Mouse (Mus musculus) leukemia stem cell, adult 10-12 weeks (primary cell): Measurements from ENCODE around the gene Tgm1. TPM values are rescaled to one million over a fixed set of nuclear protein-coding genes. Genes with fewer than 3 reads are reported as not detected.

ENCODE experiments used
- polyA plus RNA-seq: library from polyadenylated mRNA; stranded (reverse); fragments of >175 nt; gene quantifications from 2 replicates; pipeline ENCODE4 v1.2.3, GENCODE M21; 2012; ENCODE audit warnings: low replicate concordance

The Tgm1 gene
- 4.5 and 11.0 TPM in 2 replicates for polyA plus RNA-seq

GRCm38 (mm10) chr14:55713729-55714122, at the start of gene Tgm1:
TSS of gene Tgm1 (minus strand) at chr14:55713926.

GRCm38 (mm10) chr14:55761163-55761562, 47.4 kb upstream of the Tgm1 start, which contains the start of gene Ltb4r2:
TSS of gene Ltb4r2 (plus strand) at chr14:55761428.

GRCm38 (mm10) chr14:55758363-55758784, 44.6 kb upstream of the Tgm1 start, which contains the start of gene Cideb:
TSS of gene Cideb (minus strand) at chr14:55758458.

GRCm38 (mm10) chr14:55745180-55745860, 31.6 kb upstream of the Tgm1 start, which contains the start of the genes Dhrs1 and Nop9:
TSS of gene Dhrs1 (minus strand) at chr14:55745690.
TSS of gene Nop9 (plus strand) at chr14:55745693.

GRCm38 (mm10) chr14:55721700-55722437, 8.1 kb upstream of the Tgm1 start, which contains the start of gene Rabggta:
TSS of gene Rabggta (minus strand) at chr14:55722263.

GRCm38 (mm10) chr14:55681160-55682117, 32.3 kb downstream of the Tgm1 start, which contains the start of gene Tinf2:
TSS of gene Tinf2 (minus strand) at chr14:55681820.

GRCm38 (mm10) chr14:55671833-55672740, 41.6 kb downstream of the Tgm1 start, which contains the start of the genes Gmpr2 and Nedd8:
TSS of gene Gmpr2 (plus strand) at chr14:55671941.
TSS of gene Nedd8 (minus strand) at chr14:55672124.

GRCm38 (mm10) chr14:55659960-55660573, 53.7 kb downstream of the Tgm1 start, which contains the start of gene Mdp1:
TSS of gene Mdp1 (minus strand) at chr14:55660508.

Other genes starting within 250 kb of the Tgm1 start
- gene Dhrs4, start 235.2 kb downstream of the Tgm1 start, polyA plus RNA-seq, result 56.4 and 85.0 TPM in 2 replicates
- 6.0 and 15.4 TPM in 2 replicates for gene Carmil3, start 223.3 kb downstream of the Tgm1 start, polyA plus RNA-seq
- gene Cpne6, start 203.5 kb downstream of the Tgm1 start, polyA plus RNA-seq, result not detected in 2 replicates
- gene Nrl, start 188.9 kb downstream of the Tgm1 start, polyA plus RNA-seq, result 0.41 and 0.62 TPM in 2 replicates
- gene Pck2, start 173.7 kb downstream of the Tgm1 start, polyA plus RNA-seq, result 116 and 171 TPM in 2 replicates
- 26.0 and 50.2 TPM in 2 replicates for gene Dcaf11, start 153.9 kb downstream of the Tgm1 start, polyA plus RNA-seq
- gene A730061H03Rik, start 153.5 kb downstream of the Tgm1 start, polyA plus RNA-seq, result 0.97 and 1.7 TPM in 2 replicates
- not detected in 2 replicates for gene Fitm1, start 138.3 kb downstream of the Tgm1 start, polyA plus RNA-seq
- gene Psme1, start 135.8 kb downstream of the Tgm1 start, polyA plus RNA-seq, result 69.7 and 113 TPM in 2 replicates
- gene Emc9, start 128.6 kb downstream of the Tgm1 start, polyA plus RNA-seq, result 25.0 and 35.4 TPM in 2 replicates
- 21.1 and 39.3 TPM in 2 replicates for gene Psme2, start 122.8 kb downstream of the Tgm1 start, polyA plus RNA-seq
- gene Rnf31, start 122.2 kb downstream of the Tgm1 start, polyA plus RNA-seq, result 31.7 and 39.6 TPM in 2 replicates
- gene Irf9, start 110.4 kb downstream of the Tgm1 start, polyA plus RNA-seq, result 22.2 and 204 TPM in 2 replicates
- gene Rec8, start 95.9 kb downstream of the Tgm1 start, polyA plus RNA-seq, result 7.8 and 19.7 TPM in 2 replicates
- 18.3 and 108 TPM in 2 replicates for gene Ipo4, start 78.0 kb downstream of the Tgm1 start, polyA plus RNA-seq
- gene Gm49378, start 76.0 kb downstream of the Tgm1 start, polyA plus RNA-seq, result 18.9 TPM in 1 of 2 replicates, not detected in the other
- 20.7 and 31.5 TPM in 2 replicates for gene Tm9sf1, start 70.1 kb downstream of the Tgm1 start, polyA plus RNA-seq
- gene Tssk4, start 63.7 kb downstream of the Tgm1 start, polyA plus RNA-seq, result 0.41 TPM in 1 of 2 replicates, not detected in the other
- gene Mdp1, start 53.4 kb downstream of the Tgm1 start, polyA plus RNA-seq, result 11.3 and 12.5 TPM in 2 replicates
- gene Gmpr2, start 42.0 kb downstream of the Tgm1 start, polyA plus RNA-seq, result 3.1 and 25.0 TPM in 2 replicates
- gene Nedd8, start 41.8 kb downstream of the Tgm1 start, polyA plus RNA-seq, result 32.6 and 33.7 TPM in 2 replicates
- gene Tinf2, start 32.1 kb downstream of the Tgm1 start, polyA plus RNA-seq, result 49.1 and 49.7 TPM in 2 replicates
- 8.7 and 22.8 TPM in 2 replicates for gene Rabggta, start 8.3 kb upstream of the Tgm1 start, polyA plus RNA-seq
- gene Dhrs1, start 31.8 kb upstream of the Tgm1 start, polyA plus RNA-seq, result 4.0 and 4.2 TPM in 2 replicates
- gene Nop9, start 31.8 kb upstream of the Tgm1 start, polyA plus RNA-seq, result 57.8 and 83.1 TPM in 2 replicates
- not detected in 2 replicates for gene Cideb, start 44.5 kb upstream of the Tgm1 start, polyA plus RNA-seq
- 0.20 TPM in 1 of 2 replicates, not detected in the other for gene Ltb4r2, start 47.5 kb upstream of the Tgm1 start, polyA plus RNA-seq
- 1.1 and 3.8 TPM in 2 replicates for gene Ltb4r1, start 52.0 kb upstream of the Tgm1 start, polyA plus RNA-seq
- gene Adcy4, start 70.2 kb upstream of the Tgm1 start, polyA plus RNA-seq, result 1.5 and 1.8 TPM in 2 replicates
- 54.1 and 55.8 TPM in 2 replicates for gene Ripk3, start 74.9 kb upstream of the Tgm1 start, polyA plus RNA-seq
- gene Nfatc4, start 109.2 kb upstream of the Tgm1 start, polyA plus RNA-seq, result 0.20 and 0.88 TPM in 2 replicates
- 0.07 and 0.18 TPM in 2 replicates for gene Nynrin, start 140.1 kb upstream of the Tgm1 start, polyA plus RNA-seq
- not detected in 2 replicates for gene Cbln3, start 170.5 kb upstream of the Tgm1 start, polyA plus RNA-seq
- 8.0 and 11.3 TPM in 2 replicates for gene Khnyn, start 171.0 kb upstream of the Tgm1 start, polyA plus RNA-seq
- gene Sdr39u1, start 186.4 kb upstream of the Tgm1 start, polyA plus RNA-seq, result 7.5 and 10.8 TPM in 2 replicates
- gene Cma1, start 230.7 kb upstream of the Tgm1 start, polyA plus RNA-seq, result 0.23 and 0.34 TPM in 2 replicates
- gene Cma2, start 237.1 kb upstream of the Tgm1 start, polyA plus RNA-seq, result not detected in 2 replicates